Mouse (Mus musculus): ENCODE measurements at regions not wholly inside any gene's neighbourhood (a gene's known extent, or its start where the extent isn't known, plus 50 kb on each side); places are given as distances from the start of the nearest gene placed in this dataset.

DNA sequence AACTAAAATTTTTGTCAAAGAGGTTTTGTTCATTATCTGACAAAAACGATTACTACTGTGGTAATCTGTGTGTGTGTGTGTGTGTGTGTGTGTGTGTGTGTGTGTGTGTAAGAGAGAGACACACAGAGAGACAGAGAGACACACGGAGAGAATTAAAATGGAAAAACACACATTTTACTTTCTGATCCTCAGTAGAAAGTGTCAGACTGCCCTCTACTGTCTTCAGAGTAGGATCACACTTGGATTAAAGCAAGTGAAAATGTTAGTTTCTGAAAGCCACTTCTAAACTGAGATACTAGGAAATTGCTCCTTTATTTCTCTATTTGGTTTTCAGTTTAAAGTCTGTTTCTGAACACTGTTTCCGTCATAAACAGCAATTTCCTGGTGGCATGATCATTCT lies 57.3 kb upstream of the Cylc1 start:
- TF ChIP-seq CTCF (IDR thresholded peaks at IDR 0.05; ENCODE audit: low read depth): 0 out of 2 replicates have a peak, but pooled peaks have one; percentile 19
- no peak for TF ChIP-seq EP300 (IDR thresholded peaks at IDR 0.05; ENCODE audit: low read depth)

Measured in liver, postnatal 0 days (tissue).